Mouse (Mus musculus): ENCODE data around the gene Nemf.
A peak's percentile ranks its signal among the peaks of the same experiment; 100 is the strongest.
"Not testable (repeated sequence)": the region's sequence is repeated elsewhere in the genome, so short reads cannot be mapped to it uniquely, and the experiment has no call there.

Gene Nemf

GRCm38 (mm10) chr12:69372731-69373331, 15.9 kb upstream of the Nemf start:
- DNase-seq: peak in 1 of 2 experiments; percentile 39

- peak; percentile 100 for DNase-seq
Observed at GRCm38 (mm10) chr12:69371854-69372671, 15.1 kb upstream of the Nemf start, which contains the start of the genes Arf6 and Gm9887. Gene Arf6 (plus strand): TSS chr12:69372150. Gene Gm9887 (minus strand): TSS chr12:69372458.

- DNase-seq: no peak
Observed at GRCm38 (mm10) chr12:69371421-69371853, 14.5 kb upstream of the Nemf start.

GRCm38 (mm10) chr12:69370936-69371335, 14.0 kb upstream of the Nemf start:
- DNase-seq: no peak

- no peak for DNase-seq
Observed at GRCm38 (mm10) chr12:69367557-69367956, 10.6 kb upstream of the Nemf start.

- DNase-seq: peak; percentile 42 to 48
Observed at GRCm38 (mm10) chr12:69366424-69366823, 9.5 kb upstream of the Nemf start.

- DNase-seq: no peak
Observed at GRCm38 (mm10) chr12:69365757-69366156, 8.8 kb upstream of the Nemf start.

- DNase-seq: peak; percentile 81 to 86
Observed at GRCm38 (mm10) chr12:69363899-69364762, 7.2 kb upstream of the Nemf start.

GRCm38 (mm10) chr12:69363110-69363509, 6.1 kb upstream of the Nemf start:
- DNase-seq: not testable (repeated sequence)

- no peak for DNase-seq
Observed at GRCm38 (mm10) chr12:69362388-69362787, 5.4 kb upstream of the Nemf start.

- DNase-seq: no peak
Observed at GRCm38 (mm10) chr12:69361919-69362318, 5.0 kb upstream of the Nemf start.

GRCm38 (mm10) chr12:69360997-69361899, 4.3 kb upstream of the Nemf start:
- DNase-seq: peak; percentile 99

GRCm38 (mm10) chr12:69360655-69360996, 3.7 kb upstream of the Nemf start:
- DNase-seq: peak; percentile 44 to 77

GRCm38 (mm10) chr12:69357300-69357646, 308 bp upstream of the Nemf start:
- DNase-seq: no peak

GRCm38 (mm10) chr12:69351685-69352084, 5.3 kb downstream of the Nemf start:
- DNase-seq: no peak

- no peak for DNase-seq
Observed at GRCm38 (mm10) chr12:69349928-69350327, 7.0 kb downstream of the Nemf start.

GRCm38 (mm10) chr12:69333547-69333946, 23.4 kb downstream of the Nemf start:
- DNase-seq: peak; percentile 38 to 53

GRCm38 (mm10) chr12:69332147-69332546, 24.8 kb downstream of the Nemf start:
- no peak for DNase-seq

- DNase-seq: no peak
Observed at GRCm38 (mm10) chr12:69331187-69331586, 25.8 kb downstream of the Nemf start.

- no peak for DNase-seq
Observed at GRCm38 (mm10) chr12:69318431-69318830, 38.5 kb downstream of the Nemf start.

- DNase-seq: no peak
Observed at GRCm38 (mm10) chr12:69309659-69310058, 47.3 kb downstream of the Nemf start.

GRCm38 (mm10) chr12:69306333-69306732, 50.6 kb downstream of the Nemf start:
- no peak for DNase-seq
